Mouse (Mus musculus) ES-CJ7 (cell line): ENCODE results near the gene Fam83d.
"Not testable (repeated sequence)": the region's sequence is repeated elsewhere in the genome, so short reads cannot be mapped to it uniquely, and the experiment has no call there.

Experiments
- DNase-seq: peaks from one replicate; pipeline ENCODE4 v3.0.0; 2011; ENCODE audit warnings: low read depth, low spot score

Gene Fam83d

GRCm38 (mm10) chr2:158767742-158768339 is at the start of gene Fam83d:
Fam83d (plus strand) TSS chr2:158768093.
- DNase-seq = peak; percentile 98

GRCm38 (mm10) chr2:158718816-158719549 is 48.9 kb upstream of the Fam83d start:
- no peak for DNase-seq

DNA sequence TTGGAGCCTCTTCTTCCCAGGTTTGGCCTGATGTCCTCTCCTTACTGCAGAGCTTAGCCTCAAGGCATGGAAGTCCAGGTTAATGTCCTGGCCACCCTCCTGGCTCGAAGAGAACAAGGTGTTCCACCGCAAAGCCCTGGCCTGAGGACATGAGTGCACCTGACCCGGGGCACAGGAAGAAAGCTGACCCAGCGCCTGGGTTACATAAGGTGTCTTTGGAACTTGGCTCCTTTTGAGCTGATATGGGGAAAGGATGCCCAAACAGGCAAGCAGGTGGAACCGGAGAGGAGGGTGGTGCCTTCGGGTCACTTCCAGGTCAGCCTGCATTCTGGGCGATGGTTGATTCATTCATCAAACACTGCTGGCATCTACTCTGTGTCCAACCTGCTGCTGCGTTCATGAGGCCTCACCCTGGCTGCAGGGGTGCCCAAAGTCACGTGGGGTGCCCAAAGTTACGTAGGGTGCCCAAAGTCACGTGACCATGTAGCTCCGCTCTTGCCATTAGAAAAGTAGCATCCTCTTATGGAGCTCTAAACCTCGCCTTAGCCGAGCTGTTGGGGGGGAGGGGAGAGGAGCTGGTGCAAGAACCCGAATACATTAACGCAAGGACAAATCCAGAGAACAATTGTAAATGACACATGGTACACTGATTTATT is 47.0 kb upstream of the Fam83d start:
- DNase-seq = no peak

DNA sequence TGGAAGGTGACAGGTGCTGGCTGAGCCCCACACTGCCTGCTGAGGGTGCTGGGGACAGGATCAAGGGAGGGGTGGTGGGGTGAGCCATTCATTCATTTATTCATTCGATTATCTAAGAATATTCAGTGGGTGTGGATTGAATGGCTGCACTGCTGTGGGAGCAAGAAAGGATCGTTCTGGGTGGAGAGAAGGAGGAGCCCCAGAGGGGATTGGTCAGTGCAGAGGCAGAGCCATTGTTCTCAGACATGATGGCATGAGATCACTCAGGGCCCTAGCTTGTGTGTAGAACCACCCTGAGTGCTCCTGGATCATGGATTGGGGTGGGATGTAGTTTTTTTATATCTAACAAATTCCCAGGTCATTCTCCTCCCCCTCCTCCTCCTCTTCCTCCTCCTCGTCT is 46.4 kb upstream of the Fam83d start:
- no peak for DNase-seq

DNA sequence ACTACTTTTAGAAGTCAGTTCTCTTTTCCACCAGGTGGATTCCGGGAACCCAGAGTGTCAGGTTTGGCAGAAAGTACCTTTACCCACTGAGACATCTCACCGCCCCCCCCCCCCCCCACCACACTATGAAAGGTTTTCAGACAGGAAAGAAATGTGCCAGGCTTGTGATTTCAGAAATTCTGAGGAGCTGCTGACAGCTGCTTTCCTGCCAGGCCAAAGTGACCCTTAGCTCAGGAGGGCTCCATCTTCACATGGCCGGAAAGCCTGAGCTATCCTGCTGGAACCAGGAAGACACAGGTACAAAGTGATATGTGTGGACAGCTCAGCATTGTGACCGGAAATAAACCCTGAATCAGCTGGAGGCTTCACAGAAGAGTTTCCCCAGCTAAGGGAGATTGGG is 45.8 kb upstream of the Fam83d start:
- DNase-seq = no peak

- no peak for DNase-seq
Observed at GRCm38 (mm10) chr2:158722991-158723551, 44.8 kb upstream of the Fam83d start.

DNA sequence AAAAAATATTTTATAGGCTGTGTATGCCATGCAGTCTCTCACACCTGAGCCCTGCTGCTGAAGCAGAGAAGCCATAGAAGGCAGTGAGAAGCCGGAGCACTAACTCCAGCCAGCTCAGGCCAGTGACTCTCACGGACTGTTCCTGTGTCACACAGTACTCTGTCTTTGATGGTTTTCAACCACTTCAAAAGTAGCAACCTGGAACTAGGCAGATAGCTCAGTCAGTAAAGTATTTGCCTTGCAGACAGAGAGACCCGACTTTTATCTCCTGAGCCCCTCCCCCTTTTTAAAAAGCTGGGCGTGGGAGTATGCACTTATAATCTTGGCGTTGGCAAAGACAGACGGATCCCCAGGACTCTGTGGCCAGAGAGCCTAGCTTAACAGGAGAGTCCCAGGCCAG is 44.1 kb upstream of the Fam83d start:
- no peak for DNase-seq

GRCm38 (mm10) chr2:158726252-158726651 is 41.6 kb upstream of the Fam83d start:
- DNase-seq = peak; percentile 43

- peak; percentile 62 for DNase-seq
Observed at GRCm38 (mm10) chr2:158728061-158728815, 39.7 kb upstream of the Fam83d start.

- no peak for DNase-seq
Observed at GRCm38 (mm10) chr2:158730896-158731295, 37.0 kb upstream of the Fam83d start.

DNA sequence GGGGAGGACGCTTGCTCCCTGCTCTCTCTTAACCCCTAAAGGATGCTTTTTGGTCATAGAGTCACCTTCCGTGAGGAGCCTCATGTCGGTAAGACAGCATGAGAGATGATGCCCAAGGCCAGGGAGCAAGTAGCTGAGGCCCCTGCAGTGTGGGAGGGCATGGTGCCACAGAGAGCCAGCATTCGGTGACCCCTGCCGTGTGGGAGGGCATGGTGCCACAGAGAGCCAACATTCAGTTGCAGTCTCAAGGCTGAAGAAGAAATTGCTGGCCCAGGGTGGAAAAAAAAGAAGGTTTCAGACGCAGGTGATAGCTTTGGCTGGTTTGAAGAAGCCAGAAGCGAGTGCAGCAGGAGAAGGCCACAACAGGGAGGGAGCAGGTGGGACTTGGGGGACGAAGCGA is 35.4 kb upstream of the Fam83d start:
- DNase-seq = no peak

DNA sequence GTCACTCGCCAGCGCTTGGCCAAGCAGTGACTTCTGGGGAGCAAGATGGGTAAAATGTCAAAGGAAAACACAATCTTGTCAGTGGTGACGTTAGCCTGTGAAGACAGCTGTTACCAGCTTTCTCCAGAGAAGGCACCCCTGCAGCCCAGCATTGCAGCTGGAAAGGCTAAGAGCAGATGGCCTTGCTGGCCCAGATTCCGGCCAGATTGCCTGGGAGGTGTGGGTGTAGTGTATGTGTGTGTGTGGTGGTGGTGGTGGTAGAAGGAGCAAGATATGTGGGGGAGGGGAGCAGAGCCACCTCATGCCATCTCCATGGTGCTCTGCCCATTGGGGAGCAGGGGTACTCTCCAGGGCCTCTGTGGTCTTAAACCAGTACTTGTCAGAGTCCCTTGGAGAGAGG is 34.8 kb upstream of the Fam83d start:
- no peak for DNase-seq

GRCm38 (mm10) chr2:158733914-158734313 is 34.0 kb upstream of the Fam83d start:
- DNase-seq = no peak

GRCm38 (mm10) chr2:158734500-158735152 is 33.3 kb upstream of the Fam83d start:
- no peak for DNase-seq

DNA sequence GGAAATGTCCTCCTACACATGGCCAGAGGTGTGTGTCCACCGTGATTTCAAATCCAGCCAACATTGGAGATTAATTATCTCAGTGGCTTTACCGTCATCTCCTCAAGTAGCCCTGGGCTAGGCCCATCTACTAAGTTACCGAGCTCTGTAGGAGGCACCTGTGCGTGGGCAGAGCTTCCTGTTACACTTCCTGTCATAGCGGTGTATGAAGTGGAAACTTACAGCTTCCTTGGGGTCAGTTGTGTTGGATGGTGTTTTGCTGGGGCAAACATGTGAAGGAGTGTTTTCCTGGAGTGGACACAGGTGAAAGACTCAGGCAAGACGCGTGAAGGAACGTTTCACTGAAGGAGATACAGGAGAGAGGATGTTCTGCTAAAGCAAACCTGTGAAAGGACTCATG is 32.6 kb upstream of the Fam83d start:
- DNase-seq = no peak

- DNase-seq = not testable (repeated sequence)
Observed at GRCm38 (mm10) chr2:158736247-158736646, 31.6 kb upstream of the Fam83d start.

DNA sequence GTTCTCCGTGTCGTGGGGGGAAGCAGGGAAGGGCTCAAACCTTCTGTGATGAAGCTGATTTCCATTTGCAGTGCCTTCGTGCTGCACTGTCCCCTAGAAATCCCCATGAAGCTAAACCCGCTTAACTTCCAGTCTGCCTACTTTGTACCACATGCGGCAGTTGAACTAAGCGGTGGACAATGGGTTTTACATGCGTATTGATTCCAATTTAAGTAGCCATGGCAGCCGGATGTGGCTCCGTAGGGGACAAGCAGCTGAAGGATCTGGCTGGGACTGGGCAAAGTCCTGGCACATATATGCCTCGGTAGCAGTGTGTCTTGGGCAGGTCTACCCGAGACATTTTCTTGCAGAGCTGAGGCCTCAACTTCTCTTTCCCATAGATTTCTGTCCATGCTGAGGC is 29.3 kb upstream of the Fam83d start:
- DNase-seq = no peak

DNA sequence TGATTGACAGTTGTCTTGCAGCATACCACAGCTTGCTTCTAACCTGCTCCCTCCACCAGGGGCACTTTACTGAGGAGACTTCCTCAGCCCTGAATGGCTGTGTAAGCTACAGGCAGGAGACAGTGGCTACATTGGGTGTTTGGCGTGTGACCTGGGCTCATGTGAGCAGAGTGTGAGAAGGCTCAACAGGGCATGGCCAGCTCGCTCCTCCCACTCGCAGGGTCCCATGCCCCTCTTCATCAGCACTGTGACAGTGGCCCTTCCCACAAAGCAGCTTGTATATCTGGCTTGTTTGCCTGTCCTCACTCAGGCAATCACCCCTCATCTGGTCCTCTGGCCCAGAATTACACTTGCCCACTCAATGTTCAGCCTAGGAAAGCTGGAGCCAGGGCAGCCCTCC is 28.8 kb upstream of the Fam83d start:
- peak; percentile 16 for DNase-seq

DNA sequence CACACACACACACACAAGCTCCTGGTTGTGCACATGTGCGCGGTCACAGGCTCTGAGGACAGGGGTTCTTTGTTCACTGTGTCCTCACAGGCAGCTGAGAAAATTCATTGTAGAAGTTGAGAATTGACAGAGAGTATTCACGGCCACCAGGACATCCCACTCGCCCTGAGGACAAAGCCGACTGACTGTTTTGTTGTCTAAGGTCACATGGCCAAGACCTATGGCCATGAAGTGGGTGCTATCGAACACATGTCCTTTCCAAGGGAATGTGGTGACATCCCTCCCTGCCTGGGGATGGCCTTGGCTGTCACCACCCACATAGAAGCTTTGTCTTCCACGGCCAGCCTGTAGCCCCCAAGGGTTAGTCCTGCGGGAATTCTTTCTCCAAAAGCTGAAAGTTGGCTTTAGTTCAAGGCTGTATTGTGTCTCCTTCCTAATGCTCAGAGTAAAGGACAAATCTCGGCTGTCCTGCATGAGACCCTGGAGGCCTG is 26.8 kb upstream of the Fam83d start:
- DNase-seq = no peak

DNA sequence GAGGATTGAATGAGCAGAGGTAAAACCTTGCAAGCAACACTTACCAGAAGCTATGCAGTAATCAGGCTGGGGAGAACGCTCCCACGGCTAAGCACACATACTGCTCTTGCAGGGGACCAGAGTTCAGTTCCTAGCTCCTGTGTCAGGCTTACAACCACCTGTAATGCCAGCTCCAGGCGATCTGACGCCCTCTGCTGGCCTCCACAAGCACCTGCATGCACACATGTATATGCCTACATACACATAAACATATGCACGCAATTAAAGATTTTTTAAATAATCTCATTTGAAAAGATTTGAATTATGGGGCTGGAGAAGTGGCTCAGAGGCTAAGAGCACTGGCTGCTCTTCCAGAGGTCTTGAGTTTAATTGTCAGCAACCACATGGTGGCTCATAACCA is 25.5 kb upstream of the Fam83d start:
- no peak for DNase-seq

DNA sequence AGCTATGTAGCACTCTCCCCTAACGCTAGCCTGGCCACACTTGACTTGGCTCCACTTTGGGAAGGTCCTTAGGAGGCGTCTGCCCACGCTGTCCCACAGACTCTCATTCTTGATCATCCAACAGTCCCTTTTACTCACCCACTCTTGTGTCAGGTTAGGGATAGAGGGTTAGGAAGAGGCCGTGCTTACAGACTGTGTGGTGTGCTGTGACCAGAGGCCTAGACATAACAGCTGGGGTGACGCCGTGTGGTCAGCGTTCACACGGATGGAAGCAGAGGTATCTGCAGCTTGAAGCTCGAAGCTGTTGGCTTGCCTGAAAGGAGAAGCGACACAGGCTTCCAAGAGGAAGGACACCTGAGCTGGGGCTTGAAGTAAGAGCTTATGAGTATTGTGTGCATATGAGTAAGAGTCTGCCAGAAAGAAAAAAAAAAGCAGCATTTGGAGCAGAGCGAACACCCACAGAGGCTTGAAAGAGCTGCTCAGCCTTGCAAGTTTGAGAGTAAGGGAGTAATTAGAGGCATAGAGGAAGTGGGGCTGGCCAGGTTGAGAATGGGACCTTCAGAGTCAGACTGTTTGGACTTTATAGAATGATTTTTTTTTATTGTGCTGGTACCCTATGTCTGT is 24.3 kb upstream of the Fam83d start:
- no peak for DNase-seq
